Mouse (Mus musculus) heart, embryonic 12.5 days (tissue): ENCODE measurements around the gene Olfr1513. TPM values are rescaled to one million over a fixed set of nuclear protein-coding genes. Genes with fewer than 3 reads are reported as not detected.
"Not testable (repeated sequence)": the region's sequence is repeated elsewhere in the genome, so short reads cannot be mapped to it uniquely, and the experiment has no call there.

Source experiments
- ATAC-seq: fragments of 200-750 bp; cut with Nextera tagmentation; 2 replicates; pipeline ENCODE4 v1.8.0; 2017; ENCODE audit warnings: moderate TSS enrichment, moderate library complexity; ENCODE audit not compliant: insufficient number of reproducible peaks, low FRiP score
- H3K27ac ChIP-seq: fragments of 300-500 bp; sonication (generic); 2 replicates; pipeline ENCODE4 v1.5.1; 2016; ENCODE audit warnings: mild to moderate bottlenecking, moderate library complexity; ENCODE audit not compliant: poor library complexity, severe bottlenecking
- H3K27me3 ChIP-seq: fragments of 300-500 bp; sonication (generic); replicated peaks from 2 replicates; pipeline ENCODE4 v1.6.1; 2016; ENCODE audit warnings: mild to moderate bottlenecking, moderate library complexity
- H3K36me3 ChIP-seq: fragments of 300-500 bp; sonication (generic); 2 replicates; pipeline ENCODE4 v1.6.1; 2016; ENCODE audit warnings: mild to moderate bottlenecking, moderate library complexity
- H3K4me1 ChIP-seq: fragments of 300-500 bp; sonication (generic); replicated peaks from 2 replicates; pipeline ENCODE4 v1.6.1; 2016; ENCODE audit warnings: mild to moderate bottlenecking
- H3K4me2 ChIP-seq: fragments of 300-500 bp; sonication (generic); 2 replicates; pipeline ENCODE4 v1.6.1; 2016; ENCODE audit warnings: mild to moderate bottlenecking, moderate library complexity
- H3K4me3 ChIP-seq: fragments of 300-500 bp; sonication (generic); 2 replicates; pipeline ENCODE4 v1.5.1; 2016; ENCODE audit warnings: mild to moderate bottlenecking
- H3K9ac ChIP-seq: fragments of 300-500 bp; sonication (generic); 2 replicates; pipeline ENCODE4 v1.6.1; 2016; ENCODE audit warnings: mild to moderate bottlenecking, moderate library complexity
- H3K9me3 ChIP-seq: fragments of 300-500 bp; sonication (generic); replicated peaks from 2 replicates; pipeline ENCODE4 v1.6.1; 2016; ENCODE audit warnings: mild to moderate bottlenecking, moderate library complexity
- WGBS: fragments of 180-500 bp; shearing (Covaris S2); methylation state at CpG from one replicate; pipeline ENCODE4 v1.1.7; 2016; 5-methylcytosine and 5-hydroxymethylcytosine counted together
- polyA plus RNA-seq: library from polyadenylated mRNA; unstranded; fragments of >200 nt; fragmentation: Nextera tagmentation; extraction: Ambion mirVana; gene quantifications from 2 replicates; pipeline ENCODE4 v1.2.1, GENCODE M21; 2016

Olfr1513 gene
- polyA plus RNA-seq, result not detected in 2 replicates

GRCm38 (mm10) chr14:52356308-52356707 lies at the start of gene Olfr1513:
TSS of gene Olfr1513 (minus strand) at chr14:52356408.
- no peak within 1 kb of the TSS for H3K27ac ChIP-seq
- H3K9me3 ChIP-seq, result no peaks in the 10 kb centered on the region
- H3K4me3 ChIP-seq, result no peak within 1 kb of the TSS
- no peak within 1 kb of the TSS for H3K9ac ChIP-seq
- 60% methylated on average over 4 of the region's 4 CpGs for WGBS
- no peaks in the 10 kb centered on the region for H3K27me3 ChIP-seq
- H3K4me2 ChIP-seq, result no peak within 1 kb of the TSS
- no peaks in the 10 kb centered on the region for H3K4me1 ChIP-seq
- ATAC-seq, result no peak
- no peaks in the 10 kb centered on the region for H3K36me3 ChIP-seq

GRCm38 (mm10) chr14:52397279-52397678 lies 41.1 kb upstream of the Olfr1513 start, which contains the start of gene Olfr1511:
TSS of gene Olfr1511 (minus strand) at chr14:52397379.
- 0 out of 2 replicates have a peak, but pooled peaks cover 2% of the 10 kb centered on the region for H3K9me3 ChIP-seq
- no peaks in the 10 kb centered on the region for H3K27me3 ChIP-seq
- no peak for ATAC-seq
- no peak within 1 kb of the TSS for H3K4me3 ChIP-seq
- no peak within 1 kb of the TSS for H3K27ac ChIP-seq
- WGBS, result 70% methylated on average over 4 of the region's 4 CpGs
- no peaks in the 10 kb centered on the region for H3K36me3 ChIP-seq
- H3K4me1 ChIP-seq, result no peaks in the 10 kb centered on the region
- no peak within 1 kb of the TSS for H3K4me2 ChIP-seq
- no peak within 1 kb of the TSS for H3K9ac ChIP-seq

- not testable (repeated sequence) for H3K27me3 ChIP-seq, H3K27ac ChIP-seq, ATAC-seq, H3K36me3 ChIP-seq, H3K9ac ChIP-seq, H3K4me2 ChIP-seq, H3K4me3 ChIP-seq, H3K4me1 ChIP-seq, H3K9me3 ChIP-seq
- WGBS, result 72% methylated on average over 9 of the region's 9 CpGs
Measured at GRCm38 (mm10) chr14:52390084-52390848, 34.1 kb upstream of the Olfr1513 start.

DNA sequence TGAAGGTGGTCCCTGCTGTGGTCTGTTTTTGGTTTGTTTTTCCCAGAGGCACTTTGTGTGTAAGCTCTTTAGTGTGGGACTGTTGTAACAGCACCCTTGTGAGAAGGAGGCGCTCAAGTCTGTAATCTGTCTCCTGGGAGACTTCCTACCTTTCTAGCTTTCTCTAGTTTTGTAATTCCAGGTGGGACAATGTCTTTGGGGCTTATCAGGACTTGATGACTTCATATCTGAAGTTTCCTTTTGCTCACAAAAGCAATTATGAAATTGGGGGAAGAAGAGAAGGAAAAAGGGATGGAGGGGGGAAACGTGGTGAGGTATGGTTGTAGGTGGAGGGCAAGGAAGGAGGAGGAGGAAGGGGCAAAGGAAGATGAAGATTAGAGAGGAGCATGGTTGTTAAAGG lies 22.9 kb upstream of the Olfr1513 start, which contains the start of gene Olfr1512:
Gene Olfr1512 (minus strand): TSS at position 101 of the 400 bp plus-strand sequence.
- H3K36me3 ChIP-seq, result no peaks in the 10 kb centered on the region
- no peak for ATAC-seq
- WGBS, result 67% methylated on average over 2 of the region's 2 CpGs

GRCm38 (mm10) chr14:52368741-52369140 lies 12.5 kb upstream of the Olfr1513 start:
- 0 out of 2 replicates have a peak, but pooled peaks cover 6% of the 10 kb centered on the region for H3K9me3 ChIP-seq
- no peak overlapping the region for H3K4me2 ChIP-seq
- H3K9ac ChIP-seq, result no peak overlapping the region
- no peaks in the 10 kb centered on the region for H3K4me1 ChIP-seq
- WGBS, result 79% methylated on average over 3 of the region's 3 CpGs
- H3K4me3 ChIP-seq, result no peak overlapping the region
- H3K27me3 ChIP-seq, result no peaks in the 10 kb centered on the region
- H3K27ac ChIP-seq, result no peak overlapping the region
- H3K36me3 ChIP-seq, result no peaks in the 10 kb centered on the region
- ATAC-seq, result no peak

More for the DNA sequence above, 22.9 kb upstream of the Olfr1513 start, which contains the start of gene Olfr1512:
- Histone ChIP-seq H3K27ac (no peak within 1 kb of the TSS), H3K9ac (no peak within 1 kb of the TSS), H3K4me3 (no peak within 1 kb of the TSS), H3K4me1 (no peaks in the 10 kb centered on the region), H3K9me3 (no peaks in the 10 kb centered on the region), H3K4me2 (no peak within 1 kb of the TSS), H3K27me3 (no peaks in the 10 kb centered on the region)

- Histone ChIP-seq H3K9me3 (peaks cover 6% of the 10 kb centered on the region; the same call in 1 of the 2 replicates), H3K4me2 (no peak overlapping the region), H3K4me3 (no peak overlapping the region), H3K9ac (no peak overlapping the region), H3K27me3 (peaks cover 6% of the 10 kb centered on the region), H3K27ac (no peak overlapping the region), H3K36me3 (no peaks in the 10 kb centered on the region), H3K4me1 (no peaks in the 10 kb centered on the region)
- no peak for ATAC-seq
- WGBS, result 63% methylated on average over 6 of the region's 6 CpGs
Measured at GRCm38 (mm10) chr14:52339512-52339852, 16.7 kb downstream of the Olfr1513 start.

- Histone ChIP-seq H3K4me3 (no peak overlapping the region), H3K4me2 (peak overlapping the region; percentile 47), H3K27ac (no peak overlapping the region), H3K4me1 (no peaks in the 10 kb centered on the region), H3K27me3 (peaks cover 9% of the 10 kb centered on the region), H3K9me3 (peaks cover under 1% of the 10 kb centered on the region; the same call in 1 of the 2 replicates), H3K36me3 (no peaks in the 10 kb centered on the region), H3K9ac (no peak overlapping the region)
- 30% methylated on average over 21 of the region's 21 CpGs for WGBS
- ATAC-seq, result no peak
Measured at GRCm38 (mm10) chr14:52338751-52339511, 17.3 kb downstream of the Olfr1513 start.

- Histone ChIP-seq H3K9ac (no peak overlapping the region), H3K27me3 (peaks cover 42% of the 10 kb centered on the region), H3K4me1 (peaks cover 8% of the 10 kb centered on the region; the same call in 1 of the 2 replicates), H3K27ac (no peak overlapping the region), H3K36me3 (no peaks in the 10 kb centered on the region), H3K4me2 (no peak overlapping the region), H3K9me3 (no peaks in the 10 kb centered on the region), H3K4me3 (no peak overlapping the region)
- WGBS, result 78% methylated on average over 2 of the region's 3 CpGs
- ATAC-seq, result no peak
Measured at GRCm38 (mm10) chr14:52332171-52332570, 24.0 kb downstream of the Olfr1513 start.

DNA sequence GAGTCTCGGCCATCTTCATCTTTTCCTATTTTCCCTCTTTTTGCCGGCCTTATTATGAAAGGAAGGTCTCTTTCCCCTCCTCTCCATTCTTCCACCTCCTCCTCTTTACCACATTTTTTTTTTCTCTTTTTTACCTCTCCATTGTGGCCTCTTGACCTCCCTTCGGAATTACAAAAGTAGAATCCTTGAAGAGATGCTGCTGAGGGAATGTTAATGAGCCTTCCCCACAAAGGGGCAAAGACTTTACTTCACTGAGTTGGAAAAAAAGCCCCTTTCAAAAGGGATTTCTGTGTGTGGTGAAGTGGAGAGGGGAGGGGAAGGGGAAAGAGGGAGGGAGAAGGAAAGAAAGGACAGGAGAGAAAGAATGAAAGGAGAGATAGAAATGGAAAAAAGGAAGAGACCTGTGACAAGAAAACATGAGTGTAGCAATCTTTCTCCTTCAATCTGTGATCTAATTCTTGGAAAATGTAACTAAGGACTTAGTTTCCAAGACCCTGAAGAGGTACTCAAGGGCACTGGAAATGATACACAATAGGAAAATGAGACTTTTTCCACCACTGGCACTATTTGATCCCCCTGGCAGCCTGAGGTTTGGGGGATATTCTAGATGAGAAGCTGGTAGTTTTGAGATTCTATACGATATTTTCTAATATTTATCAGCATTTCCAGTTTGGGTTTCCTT lies 25.0 kb downstream of the Olfr1513 start:
- Histone ChIP-seq H3K4me3 (no peak overlapping the region), H3K27me3 (peaks cover 50% of the 10 kb centered on the region), H3K4me1 (peaks cover 8% of the 10 kb centered on the region; the same call in 1 of the 2 replicates), H3K4me2 (no peak overlapping the region), H3K36me3 (no peaks in the 10 kb centered on the region), H3K9ac (no peak overlapping the region), H3K27ac (no peak overlapping the region), H3K9me3 (no peaks in the 10 kb centered on the region)
- 34% methylated on average over 4 of the region's 4 CpGs for WGBS
- no peak for ATAC-seq

- WGBS, result under 1% methylated on average over 26 of the region's 26 CpGs
- H3K36me3 ChIP-seq, result no peaks in the 10 kb centered on the region
- peak within 1 kb of the TSS; percentile 61 for H3K9ac ChIP-seq
- H3K4me2 ChIP-seq, result peak within 1 kb of the TSS; percentile 94
- ATAC-seq, result peak; percentile 45; the same call in 1 of the 2 replicates
- no peaks in the 10 kb centered on the region for H3K9me3 ChIP-seq
- H3K27me3 ChIP-seq, result peaks cover 55% of the 10 kb centered on the region
- H3K4me1 ChIP-seq, result peaks cover 8% of the 10 kb centered on the region; the same call in 1 of the 2 replicates
- H3K27ac ChIP-seq, result no peak within 1 kb of the TSS
- H3K4me3 ChIP-seq, result peak within 1 kb of the TSS; percentile 56
Measured at GRCm38 (mm10) chr14:52327910-52328812, 28.0 kb downstream of the Olfr1513 start, which contains the start of gene Sall2. TSS of gene Sall2 (minus strand) at chr14:52328762.
